Mouse (Mus musculus): Measurements from ENCODE around the gene Pamr1. TPM values are rescaled to one million over a fixed set of nuclear protein-coding genes. Genes with fewer than 3 reads are reported as not detected.

Gene Pamr1
- total and polyA plus RNA-seq, 2 experiments, result 2.6 to 3.3 TPM

DNA sequence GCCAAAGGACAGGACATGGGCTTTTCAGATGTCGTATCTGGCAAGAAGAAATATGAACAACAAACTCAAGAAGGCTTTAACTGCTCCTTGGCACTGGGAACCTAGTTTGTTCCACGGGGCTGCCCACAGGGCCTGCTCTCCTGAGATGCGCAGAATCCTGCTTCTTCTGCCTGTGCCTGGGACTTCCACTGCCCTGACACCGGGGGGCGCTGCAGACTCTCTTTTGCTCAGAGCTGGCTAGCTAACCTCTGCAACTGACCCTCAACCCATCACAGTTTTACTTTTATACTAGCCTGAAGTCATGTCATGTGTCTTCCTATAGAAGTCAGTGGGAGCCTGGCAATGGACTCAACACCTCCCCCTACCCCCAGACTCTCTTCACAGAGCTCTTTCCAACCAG, 132.4 kb downstream of the Pamr1 start:
- H3K9ac ChIP-seq (ENCODE audit: low read depth, low read length), result no peak overlapping the region
- WGBS, result 38% methylated on average over 5 of the region's 5 CpGs
- no peak overlapping the region for H3K27ac ChIP-seq (replicated peaks; ENCODE audit: insufficient read depth, low read depth, low read length)
- H3K79me2 ChIP-seq (ENCODE audit: control insufficient read depth, insufficient read depth, low read length), result no peaks in the 10 kb centered on the region
- DNase-seq (ENCODE audit: extremely low read depth, low read depth, low spot score), result no peak
- no peaks in the 10 kb centered on the region for H3K36me3 ChIP-seq (ENCODE audit: control insufficient read depth, insufficient read depth, low read length)
- no peak overlapping the region for H3K4me3 ChIP-seq (ENCODE audit: insufficient read depth, low read depth, low read length)
- H3K27me3 ChIP-seq (ENCODE audit: control insufficient read depth, insufficient read depth, low read length), result no peaks in the 10 kb centered on the region
- no peaks in the 10 kb centered on the region for H3K4me1 ChIP-seq (ENCODE audit: control insufficient read depth, insufficient read depth, low read length)
- TF ChIP-seq CTCF (IDR thresholded peaks at IDR 0.05; ENCODE audit: low read depth, low read length) (peak; percentile 82), POLR2A (IDR thresholded peaks at IDR 0.05; ENCODE audit: extremely low read depth, insufficient read depth, low read length) (no peak)

DNA sequence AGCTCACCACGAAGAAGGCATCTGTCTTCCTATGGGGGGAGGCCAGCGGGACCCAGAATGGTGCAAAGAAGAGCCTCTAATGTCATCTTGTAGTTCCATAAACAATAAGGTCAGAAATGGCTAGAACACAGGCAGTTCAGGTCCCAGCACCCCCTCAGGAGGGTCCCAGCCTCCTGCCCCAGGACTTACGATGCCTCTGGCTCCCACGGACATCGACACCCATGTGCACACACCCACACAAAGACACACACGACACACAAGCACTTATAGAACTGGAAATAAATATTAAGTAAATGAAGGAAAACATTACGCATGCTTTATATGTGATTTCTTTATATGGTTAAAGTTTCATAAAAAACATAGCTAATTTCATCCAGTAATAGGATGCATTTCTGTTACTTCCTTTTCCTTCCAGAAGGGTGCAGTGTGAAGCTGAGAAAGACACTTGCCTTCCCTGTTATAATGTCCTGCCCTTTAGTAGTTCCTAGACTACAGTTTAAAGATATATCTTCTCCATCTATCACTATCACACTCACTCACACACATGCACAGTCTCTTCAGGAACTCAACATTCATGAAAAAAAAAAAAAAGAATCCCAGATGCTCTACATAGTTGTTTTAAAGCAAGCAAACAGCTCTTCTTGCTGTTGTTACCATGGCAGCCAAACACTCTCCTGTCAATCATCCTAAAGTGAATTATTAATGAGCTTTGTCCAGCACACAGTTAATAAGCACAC, 135.7 kb downstream of the Pamr1 start:
- Histone ChIP-seq H3K4me1 (ENCODE audit: control insufficient read depth, insufficient read depth, low read length) (no peaks in the 10 kb centered on the region), H3K9ac (ENCODE audit: low read depth, low read length) (no peak overlapping the region), H3K36me3 (ENCODE audit: control insufficient read depth, insufficient read depth, low read length) (no peaks in the 10 kb centered on the region), H3K4me3 (ENCODE audit: insufficient read depth, low read depth, low read length) (no peak overlapping the region), H3K27me3 (ENCODE audit: control insufficient read depth, insufficient read depth, low read length) (no peaks in the 10 kb centered on the region), H3K79me2 (ENCODE audit: control insufficient read depth, insufficient read depth, low read length) (no peaks in the 10 kb centered on the region), H3K27ac (replicated peaks; ENCODE audit: insufficient read depth, low read depth, low read length) (no peak overlapping the region)
- 88% methylated on average over 7 of the region's 7 CpGs for WGBS
- no peak for TF ChIP-seq POLR2A (IDR thresholded peaks at IDR 0.05; ENCODE audit: extremely low read depth, insufficient read depth, low read length)
- no peak for TF ChIP-seq CTCF (IDR thresholded peaks at IDR 0.05; ENCODE audit: low read depth, low read length)
- peak; percentile 53 for DNase-seq (ENCODE audit: extremely low read depth, low read depth, low spot score)

- Histone ChIP-seq H3K4me3 (ENCODE audit: insufficient read depth, low read depth, low read length) (no peak overlapping the region), H3K4me1 (ENCODE audit: control insufficient read depth, insufficient read depth, low read length) (no peaks in the 10 kb centered on the region), H3K27me3 (ENCODE audit: control insufficient read depth, insufficient read depth, low read length) (no peaks in the 10 kb centered on the region), H3K27ac (replicated peaks; ENCODE audit: insufficient read depth, low read depth, low read length) (0 out of 2 replicates have a peak overlapping the region, but pooled peaks have one; percentile 46), H3K36me3 (ENCODE audit: control insufficient read depth, insufficient read depth, low read length) (no peaks in the 10 kb centered on the region), H3K79me2 (ENCODE audit: control insufficient read depth, insufficient read depth, low read length) (no peaks in the 10 kb centered on the region), H3K9ac (ENCODE audit: low read depth, low read length) (no peak overlapping the region)
- WGBS, result 59% methylated on average over 9 of the region's 9 CpGs
- TF ChIP-seq CTCF (IDR thresholded peaks at IDR 0.05; ENCODE audit: low read depth, low read length) (no peak), POLR2A (IDR thresholded peaks at IDR 0.05; ENCODE audit: extremely low read depth, insufficient read depth, low read length) (no peak)
- no peak for DNase-seq (ENCODE audit: extremely low read depth, low read depth, low spot score)
Measured at GRCm38 (mm10) chr2:102686108-102686450, 136.3 kb downstream of the Pamr1 start.

Other genes with a start within 250 kb of the Pamr1 start
- 13.3 and 14.8 TPM in 2 replicates for gene Trim44, start 142.2 kb upstream of the Pamr1 start, total RNA-seq (2014; rRNA removed)
- 10.8 and 11.5 TPM in 2 replicates for gene Trim44, start 142.2 kb upstream of the Pamr1 start, polyA plus RNA-seq (2012; rRNA removed)
- gene Fjx1, start 97.5 kb upstream of the Pamr1 start, total RNA-seq (2014; rRNA removed), result not detected in 2 replicates
- gene Fjx1, start 97.5 kb upstream of the Pamr1 start, polyA plus RNA-seq (2012; rRNA removed), result 0.04 TPM in 1 of 2 replicates, not detected in the other
- 112 and 167 TPM in 2 replicates for gene Slc1a2, start 108.6 kb downstream of the Pamr1 start, total RNA-seq (2014; rRNA removed)
- gene Slc1a2, start 108.6 kb downstream of the Pamr1 start, polyA plus RNA-seq (2012; rRNA removed), result 89.4 and 97.7 TPM in 2 replicates